Mouse (Mus musculus): ENCODE results near the gene Itga1. TPM values are rescaled to one million over a fixed set of nuclear protein-coding genes. Genes with fewer than 3 reads are reported as not detected.

Itga1 gene
- polyA plus RNA-seq, 1 experiment from 2014 or later: 8.1 TPM

- Histone ChIP-seq H3K27me3 (no peaks in the 10 kb centered on the region), H3K9me3 (replicated peaks) (no peaks in the 10 kb centered on the region), H3K4me1 (no peaks in the 10 kb centered on the region), H3K4me3 (replicated peaks) (no peak overlapping the region), H3K27ac (replicated peaks) (no peak overlapping the region), H3K9ac (no peak overlapping the region), H3K36me3 (no peaks in the 10 kb centered on the region), H3K4me2 (replicated peaks) (no peak overlapping the region)
- WGBS: 80% methylated on average over 13 of the region's 13 CpGs
- no peak for ATAC-seq (ENCODE audit: insufficient number of reproducible peaks, low FRiP score, low TSS enrichment, low read depth)
These were observed 50.9 kb downstream of the Itga1 start for GRCm38 (mm10) chr13:115050660-115051559.

DNA sequence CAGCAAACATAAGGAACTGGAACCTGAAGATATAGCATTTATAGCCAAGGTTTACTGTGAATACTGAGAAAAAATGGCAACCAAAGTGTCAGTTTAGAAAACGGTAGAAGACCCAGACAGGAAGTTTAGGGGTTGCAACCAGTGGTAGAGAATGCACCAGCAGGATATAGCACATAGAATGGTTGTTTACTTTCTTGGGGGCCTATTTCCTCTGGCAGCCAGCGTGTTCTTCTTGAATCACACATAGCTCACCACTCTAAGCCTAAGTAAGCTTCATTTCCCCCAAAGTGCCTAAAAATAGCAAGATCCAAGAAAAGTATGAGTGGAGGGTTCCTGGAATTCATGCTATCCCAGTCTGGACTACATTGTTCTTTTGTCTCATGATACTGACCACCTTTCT, 59.1 kb downstream of the Itga1 start:
- no peaks in the 10 kb centered on the region for H3K9me3 ChIP-seq (replicated peaks)
- WGBS: 55% methylated on average over 2 of the region's 2 CpGs
- no peaks in the 10 kb centered on the region for H3K27me3 ChIP-seq
- ATAC-seq (ENCODE audit: insufficient number of reproducible peaks, low FRiP score, low TSS enrichment, low read depth): no peak
- no peak overlapping the region for H3K4me3 ChIP-seq (replicated peaks)
- H3K4me1 ChIP-seq: no peaks in the 10 kb centered on the region
- H3K9ac ChIP-seq: no peak overlapping the region
- no peak overlapping the region for H3K4me2 ChIP-seq (replicated peaks)
- no peak overlapping the region for H3K27ac ChIP-seq (replicated peaks)
- H3K36me3 ChIP-seq: no peaks in the 10 kb centered on the region

GRCm38 (mm10) chr13:115037304-115037703, 64.5 kb downstream of the Itga1 start:
- 0 out of 2 replicates have a peak, but pooled peaks have one; percentile 47 for ATAC-seq (ENCODE audit: insufficient number of reproducible peaks, low FRiP score, low TSS enrichment, low read depth)
- no peaks in the 10 kb centered on the region for H3K4me1 ChIP-seq
- no peak overlapping the region for H3K9ac ChIP-seq
- H3K36me3 ChIP-seq: no peaks in the 10 kb centered on the region
- H3K27me3 ChIP-seq: no peaks in the 10 kb centered on the region
- H3K4me2 ChIP-seq (replicated peaks): no peak overlapping the region
- no peaks in the 10 kb centered on the region for H3K9me3 ChIP-seq (replicated peaks)
- 70% methylated on average over 4 of the region's 4 CpGs for WGBS
- H3K4me3 ChIP-seq (replicated peaks): no peak overlapping the region
- no peak overlapping the region for H3K27ac ChIP-seq (replicated peaks)

DNA sequence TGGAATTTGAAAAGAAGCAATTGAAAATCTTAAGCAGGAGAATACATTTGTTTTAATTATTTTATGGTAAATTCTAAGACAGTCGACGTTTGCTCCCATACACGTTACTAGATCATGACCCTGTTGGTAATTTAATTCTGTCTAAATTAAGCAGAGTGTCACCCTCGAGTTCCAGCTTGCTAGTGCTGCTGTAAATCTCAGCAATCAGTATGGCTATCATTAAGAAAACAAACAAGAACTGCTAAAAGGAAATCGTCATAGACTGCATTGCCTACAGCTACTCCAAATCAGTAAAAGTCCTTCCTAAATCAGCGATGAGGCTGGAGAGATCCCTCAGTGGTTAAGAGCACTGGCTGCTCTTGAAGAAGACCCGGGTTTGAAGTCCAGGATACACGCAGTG, 66.4 kb downstream of the Itga1 start:
- WGBS: 53% methylated on average over 8 of the region's 8 CpGs
- no peak overlapping the region for H3K4me2 ChIP-seq (replicated peaks)
- no peak overlapping the region for H3K4me3 ChIP-seq (replicated peaks)
- no peak for ATAC-seq (ENCODE audit: insufficient number of reproducible peaks, low FRiP score, low TSS enrichment, low read depth)
- no peak overlapping the region for H3K27ac ChIP-seq (replicated peaks)
- no peaks in the 10 kb centered on the region for H3K4me1 ChIP-seq
- no peaks in the 10 kb centered on the region for H3K27me3 ChIP-seq
- H3K9ac ChIP-seq: no peak overlapping the region
- no peaks in the 10 kb centered on the region for H3K9me3 ChIP-seq (replicated peaks)
- H3K36me3 ChIP-seq: no peaks in the 10 kb centered on the region

GRCm38 (mm10) chr13:115033135-115033534, 68.6 kb downstream of the Itga1 start:
- WGBS: 81% methylated on average over 2 of the region's 2 CpGs
- H3K4me2 ChIP-seq (replicated peaks): no peak overlapping the region

GRCm38 (mm10) chr13:115031177-115032000, 70.4 kb downstream of the Itga1 start:
- H3K9me3 ChIP-seq (replicated peaks): no peaks in the 10 kb centered on the region
- no peaks in the 10 kb centered on the region for H3K36me3 ChIP-seq
- ATAC-seq (ENCODE audit: insufficient number of reproducible peaks, low FRiP score, low TSS enrichment, low read depth): no peak
- no peak overlapping the region for H3K4me2 ChIP-seq (replicated peaks)
- no peak overlapping the region for H3K9ac ChIP-seq
- H3K27ac ChIP-seq (replicated peaks): peak overlapping the region; percentile 60
- no peaks in the 10 kb centered on the region for H3K4me1 ChIP-seq
- 64% methylated on average over 17 of the region's 17 CpGs for WGBS
- H3K27me3 ChIP-seq: no peaks in the 10 kb centered on the region
- H3K4me3 ChIP-seq (replicated peaks): no peak overlapping the region

More at GRCm38 (mm10) chr13:115033135-115033534, 68.6 kb downstream of the Itga1 start:
- Histone ChIP-seq H3K4me3 (replicated peaks) (no peak overlapping the region), H3K36me3 (no peaks in the 10 kb centered on the region), H3K27me3 (no peaks in the 10 kb centered on the region), H3K4me1 (no peaks in the 10 kb centered on the region), H3K9me3 (replicated peaks) (no peaks in the 10 kb centered on the region), H3K27ac (replicated peaks) (no peak overlapping the region), H3K9ac (no peak overlapping the region)
- no peak for ATAC-seq (ENCODE audit: insufficient number of reproducible peaks, low FRiP score, low TSS enrichment, low read depth)

DNA sequence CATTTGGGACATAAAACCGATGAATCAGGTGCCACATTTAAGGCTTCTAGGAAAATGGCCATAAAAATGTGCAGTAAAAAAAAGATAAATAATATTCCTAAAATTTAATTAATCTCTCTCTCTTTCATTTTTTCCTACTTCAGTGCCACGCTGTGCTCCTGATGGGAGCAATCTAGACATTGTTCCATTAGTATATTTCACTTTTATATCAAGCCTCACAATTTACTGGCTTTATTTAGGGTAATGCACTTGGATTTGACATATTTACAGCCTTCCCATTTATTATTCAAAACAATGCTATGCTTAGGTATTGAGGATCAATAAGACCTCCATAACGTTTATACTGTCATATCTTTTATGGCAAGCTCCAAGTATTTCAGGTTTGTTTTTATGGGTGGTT, 76.4 kb downstream of the Itga1 start:
- ATAC-seq (ENCODE audit: insufficient number of reproducible peaks, low FRiP score, low TSS enrichment, low read depth): no peak

GRCm38 (mm10) chr13:115022117-115022787, 79.5 kb downstream of the Itga1 start:
- Histone ChIP-seq H3K4me1 (no peaks in the 10 kb centered on the region), H3K4me3 (replicated peaks) (no peak overlapping the region), H3K9ac (no peak overlapping the region), H3K27me3 (no peaks in the 10 kb centered on the region), H3K27ac (replicated peaks) (no peak overlapping the region), H3K4me2 (replicated peaks) (no peak overlapping the region), H3K9me3 (replicated peaks) (no peaks in the 10 kb centered on the region), H3K36me3 (no peaks in the 10 kb centered on the region)
- no peak for ATAC-seq (ENCODE audit: insufficient number of reproducible peaks, low FRiP score, low TSS enrichment, low read depth)
- WGBS: 67% methylated on average over 6 of the region's 6 CpGs

More for the DNA sequence above, 76.4 kb downstream of the Itga1 start:
- no peak overlapping the region for H3K4me3 ChIP-seq (replicated peaks)
- no peaks in the 10 kb centered on the region for H3K36me3 ChIP-seq
- no peaks in the 10 kb centered on the region for H3K27me3 ChIP-seq
- H3K9me3 ChIP-seq (replicated peaks): no peaks in the 10 kb centered on the region
- H3K4me1 ChIP-seq: no peaks in the 10 kb centered on the region
- 87% methylated on average over 3 of the region's 3 CpGs for WGBS
- no peak overlapping the region for H3K27ac ChIP-seq (replicated peaks)
- H3K4me2 ChIP-seq (replicated peaks): no peak overlapping the region
- H3K9ac ChIP-seq: no peak overlapping the region

GRCm38 (mm10) chr13:115021411-115021810, 80.4 kb downstream of the Itga1 start:
- no peak overlapping the region for H3K27ac ChIP-seq (replicated peaks)
- H3K4me3 ChIP-seq (replicated peaks): no peak overlapping the region
- no peaks in the 10 kb centered on the region for H3K36me3 ChIP-seq
- H3K9me3 ChIP-seq (replicated peaks): no peaks in the 10 kb centered on the region
- H3K4me1 ChIP-seq: no peaks in the 10 kb centered on the region
- no peak for ATAC-seq (ENCODE audit: insufficient number of reproducible peaks, low FRiP score, low TSS enrichment, low read depth)
- H3K9ac ChIP-seq: no peak overlapping the region
- 64% methylated on average over 10 of the region's 10 CpGs for WGBS
- no peak overlapping the region for H3K4me2 ChIP-seq (replicated peaks)
- no peaks in the 10 kb centered on the region for H3K27me3 ChIP-seq

DNA sequence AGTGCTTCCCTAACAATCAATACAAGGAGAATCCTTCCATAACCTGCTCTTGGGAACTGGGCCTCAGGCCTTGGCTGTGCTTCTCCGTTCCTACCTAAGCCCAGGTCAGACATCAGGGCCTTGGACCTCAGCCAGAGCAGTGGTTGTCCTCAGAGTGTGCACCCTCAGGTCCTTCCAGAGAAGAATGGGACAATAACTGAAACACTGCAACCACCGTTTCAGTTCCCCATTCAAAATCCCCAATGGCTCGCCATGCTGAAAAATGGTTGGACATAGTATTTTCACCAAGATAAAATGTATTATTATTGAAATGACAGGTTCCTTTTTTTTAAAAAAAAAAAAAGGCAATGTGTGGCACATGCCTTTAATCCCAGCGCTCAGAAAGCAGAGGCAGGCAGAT, 81.0 kb downstream of the Itga1 start:
- Histone ChIP-seq H3K9ac (no peak overlapping the region), H3K27ac (replicated peaks) (no peak overlapping the region), H3K36me3 (no peaks in the 10 kb centered on the region), H3K4me1 (no peaks in the 10 kb centered on the region), H3K4me2 (replicated peaks) (no peak overlapping the region), H3K9me3 (replicated peaks) (no peaks in the 10 kb centered on the region), H3K4me3 (replicated peaks) (no peak overlapping the region), H3K27me3 (no peaks in the 10 kb centered on the region)
- 90% methylated on average over 4 of the region's 4 CpGs for WGBS
- no peak for ATAC-seq (ENCODE audit: insufficient number of reproducible peaks, low FRiP score, low TSS enrichment, low read depth)

DNA sequence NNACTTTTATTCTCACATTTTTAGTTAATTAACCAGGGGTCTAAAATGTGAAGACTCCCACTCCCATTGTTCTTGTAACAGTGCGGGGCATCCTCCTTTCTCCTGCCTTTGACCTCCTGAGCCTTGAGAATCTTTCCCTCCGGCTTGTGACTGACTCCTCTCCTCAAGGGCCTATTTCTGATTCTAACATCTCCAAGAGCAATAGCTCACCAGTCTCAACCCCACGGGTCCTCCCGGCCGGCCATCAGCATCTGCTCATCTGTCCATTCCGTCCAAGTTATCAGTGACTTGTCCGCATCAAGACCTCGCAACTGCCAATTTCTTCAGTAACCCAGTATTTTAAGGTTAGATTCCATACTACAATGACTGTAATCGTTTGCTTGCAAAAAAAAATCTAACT, 84.2 kb downstream of the Itga1 start:
- WGBS: 93% methylated on average over 9 of the region's 9 CpGs

More for the DNA sequence above, 84.2 kb downstream of the Itga1 start:
- no peak for ATAC-seq (ENCODE audit: insufficient number of reproducible peaks, low FRiP score, low TSS enrichment, low read depth)
- no peak overlapping the region for H3K9ac ChIP-seq
- no peak overlapping the region for H3K4me2 ChIP-seq (replicated peaks)
- no peak overlapping the region for H3K4me3 ChIP-seq (replicated peaks)
- no peaks in the 10 kb centered on the region for H3K9me3 ChIP-seq (replicated peaks)
- no peaks in the 10 kb centered on the region for H3K36me3 ChIP-seq
- no peak overlapping the region for H3K27ac ChIP-seq (replicated peaks)
- H3K27me3 ChIP-seq: no peaks in the 10 kb centered on the region
- no peaks in the 10 kb centered on the region for H3K4me1 ChIP-seq
